9 mouse cellular contexts compared by ENCODE assay signal in genomic region chr8:79083461-79084358, GRCm38 (mm10). TPM values are rescaled to one million over a fixed set of nuclear protein-coding genes. Genes with fewer than 3 reads are reported as not detected.
DNase-seq lines count a peak whose midpoint lies in the region; ATAC-seq lines count a peak whose summit lies in the region.
"Had no signal": no experiment of that assay in that cellular context is flagged by ENCODE, and none has a peak within 500 bp of the region (broad histone marks: within the 10 kb centered on the region; RNA-seq: fewer than 3 reads in every experiment).

No protein-coding gene starts in this region.

- DNase-seq in neural tube, embryonic 11.5 days (ENCODE audit: low spot score): peak; percentile 18
- no peak for DNase-seq in neural tube, embryonic 10.5 days (ENCODE audit: extremely low spot score, low spot score)
- peak; percentile 61 to 62 for DNase-seq in heart, postnatal 14 days
- DNase-seq in urinary bladder, adult 18-20 months (ENCODE audit: low spot score in 2 of 2): no peak
- DNase-seq in left cerebral cortex, adult 8-10 months (ENCODE audit: low spot score in 2 of 2): no peak

- H3K9ac ChIP-seq in forebrain, embryonic 16.5 days (replicated peaks; ENCODE audit: low read depth, low read length): 0 out of 2 replicates have a peak overlapping the region, but pooled peaks have one; percentile 5
- H3K9ac ChIP-seq in forebrain, embryonic 12.5 days: no peak overlapping the region
- no peak overlapping the region for H3K9ac ChIP-seq in neural tube, embryonic 11.5 days (ENCODE audit: low read length)
- H3K9ac ChIP-seq in neural tube, embryonic 14.5 days (replicated peaks; ENCODE audit: low read depth, low read length): no peak overlapping the region

- peaks cover 44% of the 10 kb centered on the region for H3K4me1 ChIP-seq in forebrain, embryonic 16.5 days (replicated peaks; ENCODE audit: control insufficient read depth, insufficient read depth, low read length)
- H3K4me1 ChIP-seq in forebrain, embryonic 12.5 days: peaks cover 15% of the 10 kb centered on the region
- H3K4me1 ChIP-seq in neural tube, embryonic 11.5 days (ENCODE audit: control insufficient read depth, insufficient read depth, low read length): peaks cover 11% of the 10 kb centered on the region; the same call in 1 of the 2 replicates
- peaks cover 25% of the 10 kb centered on the region for H3K4me1 ChIP-seq in neural tube, embryonic 14.5 days (ENCODE audit: control insufficient read depth, insufficient read depth, low read length)

- peak; percentile 16; the same call in 1 of the 2 replicates for ATAC-seq in forebrain, embryonic 16.5 days
- ATAC-seq in forebrain, embryonic 12.5 days (ENCODE audit: low FRiP score): no peak
- ATAC-seq in neural tube, embryonic 11.5 days (ENCODE audit: insufficient read depth, low FRiP score, low TSS enrichment): no peak
- no peak for ATAC-seq in neural tube, embryonic 14.5 days (ENCODE audit: low read depth)

- no peaks in the 10 kb centered on the region for H3K9me3 ChIP-seq in forebrain, embryonic 16.5 days (ENCODE audit: control insufficient read depth, low read length)
- no peaks in the 10 kb centered on the region for H3K9me3 ChIP-seq in forebrain, embryonic 12.5 days
- H3K9me3 ChIP-seq in neural tube, embryonic 11.5 days (ENCODE audit: control insufficient read depth, low read length): no peaks in the 10 kb centered on the region
- H3K9me3 ChIP-seq in neural tube, embryonic 14.5 days (ENCODE audit: control insufficient read depth, low read length): no peaks in the 10 kb centered on the region

- no peak overlapping the region for H3K27ac ChIP-seq in forebrain, embryonic 16.5 days (ENCODE audit: low read length)
- H3K27ac ChIP-seq in forebrain, embryonic 12.5 days: no peak overlapping the region
- no peak overlapping the region for H3K27ac ChIP-seq in neural tube, embryonic 11.5 days (ENCODE audit: low read depth, low read length)
- 0 out of 2 replicates have a peak overlapping the region, but pooled peaks have one; percentile 16 for H3K27ac ChIP-seq in neural tube, embryonic 14.5 days (ENCODE audit: low read depth, low read length)
- H3K27ac ChIP-seq: macrophage had no signal

- no peak overlapping the region for H3K4me2 ChIP-seq in forebrain, embryonic 16.5 days (ENCODE audit: low read length)
- H3K4me2 ChIP-seq in forebrain, embryonic 12.5 days: no peak overlapping the region
- H3K4me2 ChIP-seq in neural tube, embryonic 11.5 days (ENCODE audit: low read depth): no peak overlapping the region
- H3K4me2 ChIP-seq in neural tube, embryonic 14.5 days (ENCODE audit: low read depth, low read length): no peak overlapping the region

- no peaks in the 10 kb centered on the region for H3K27me3 ChIP-seq in forebrain, embryonic 16.5 days (replicated peaks; ENCODE audit: control insufficient read depth, insufficient read depth, low read length)
- no peaks in the 10 kb centered on the region for H3K27me3 ChIP-seq in forebrain, embryonic 12.5 days
- no peaks in the 10 kb centered on the region for H3K27me3 ChIP-seq in neural tube, embryonic 11.5 days (ENCODE audit: control insufficient read depth, insufficient read depth, low read length)
- H3K27me3 ChIP-seq in neural tube, embryonic 14.5 days (ENCODE audit: control insufficient read depth, insufficient read depth, low read length): no peaks in the 10 kb centered on the region

- no peaks in the 10 kb centered on the region for H3K36me3 ChIP-seq in forebrain, embryonic 16.5 days (ENCODE audit: control insufficient read depth, insufficient read depth)
- peaks cover 24% of the 10 kb centered on the region for H3K36me3 ChIP-seq in forebrain, embryonic 12.5 days (replicated peaks)
- H3K36me3 ChIP-seq in neural tube, embryonic 11.5 days (ENCODE audit: control insufficient read depth, insufficient read depth, low read length): peaks cover 6% of the 10 kb centered on the region; the same call in 1 of the 2 replicates
- H3K36me3 ChIP-seq in neural tube, embryonic 14.5 days (ENCODE audit: control insufficient read depth, insufficient read depth, low read length): no peaks in the 10 kb centered on the region

- intact Hi-C loops in heart, postnatal 14 days (cut with DNase I): loop anchor here (5.0 to 10.0 kb wide), 2 partner anchors 209 to 339 kb away; partner anchors contain the start of gene Mmaa

- H3K4me3 ChIP-seq in forebrain, embryonic 16.5 days (replicated peaks; ENCODE audit: low read length): no peak overlapping the region
- H3K4me3 ChIP-seq in forebrain, embryonic 12.5 days (replicated peaks): no peak overlapping the region
- H3K4me3 ChIP-seq in neural tube, embryonic 11.5 days (ENCODE audit: low read depth, low read length): no peak overlapping the region
- H3K4me3 ChIP-seq in neural tube, embryonic 14.5 days (ENCODE audit: low read depth, low read length): no peak overlapping the region

- WGBS in forebrain, embryonic 16.5 days: 64% methylated on average over 18 of the region's 18 CpGs
- WGBS in forebrain, embryonic 12.5 days: 81% methylated on average over 18 of the region's 18 CpGs
- WGBS in neural tube, embryonic 11.5 days: 85% methylated on average over 18 of the region's 18 CpGs
- 68% methylated on average over 18 of the region's 18 CpGs for WGBS in neural tube, embryonic 14.5 days

RNA-seq across cellular contexts. Expression of gene Zfp827, which starts 55.5 kb away (rescaled TPM):
- polyA plus RNA-seq in forebrain, embryonic 16.5 days (2015; fragmentation: Nextera tagmentation; extraction: Ambion mirVana): 12.1 and 12.6 TPM in 2 replicates
- polyA plus RNA-seq in forebrain, embryonic 12.5 days (2016; fragmentation: Nextera tagmentation; extraction: Ambion mirVana): 13.0 and 13.2 TPM in 2 replicates
- polyA plus RNA-seq in neural tube, embryonic 11.5 days (2014; fragmentation: Nextera tagmentation; extraction: Ambion mirVana): 12.1 and 12.5 TPM in 2 replicates
- 10 to 100 TPM; 18.4 to 20.2 TPM for total RNA-seq in heart, postnatal 14 days (2021)
- 16.8 and 19.1 TPM in 2 replicates for polyA plus RNA-seq in neural tube, embryonic 14.5 days (2014; fragmentation: Nextera tagmentation; extraction: Ambion mirVana)
- total RNA-seq in left cerebral cortex, adult 8-10 months (2022): 10 to 100 TPM; 39.1 to 45.0 (median 44.3) TPM

Comparison
In these comparisons a context has a peak if more than half of its experiments do, and no peak if none do; other contexts are left out.
1. DNase-seq: peak in neural tube, embryonic 11.5 days (single experiment) and heart, postnatal 14 days (2 of 2); none in neural tube, embryonic 10.5 days (single experiment), urinary bladder, adult 18-20 months (0 of 2) and left cerebral cortex, adult 8-10 months (0 of 2).